Comparison of ENCODE assay signal across 20 mouse cellular contexts in genomic region chr9:122650862-122651261, GRCm38 (mm10).
"Had no signal": no experiment of that assay in that cellular context is flagged by ENCODE, and none has a peak within 500 bp of the region (broad histone marks: within the 10 kb centered on the region; RNA-seq: fewer than 3 reads in every experiment).

No protein-coding gene starts in this region.

- H3K27ac ChIP-seq: lung, embryonic 15.5 days; macrophage; midbrain, embryonic 13.5 days; midbrain, embryonic 15.5 days; neural tube, embryonic 12.5 days had no signal

- H3K27me3 ChIP-seq: lung, embryonic 15.5 days; midbrain, embryonic 15.5 days; neural tube, embryonic 12.5 days had no signal

- H3K36me3 ChIP-seq: lung, embryonic 15.5 days; midbrain, embryonic 13.5 days; midbrain, embryonic 15.5 days; neural tube, embryonic 12.5 days had no signal

- H3K4me3 ChIP-seq: lung, embryonic 15.5 days; megakaryocyte, embryonic 14.5 days; midbrain, embryonic 13.5 days; midbrain, embryonic 15.5 days; neural tube, embryonic 12.5 days had no signal

- H3K9ac ChIP-seq: liver, postnatal 0 days; lung, embryonic 15.5 days; midbrain, embryonic 13.5 days; midbrain, embryonic 15.5 days; neural tube, embryonic 12.5 days had no signal

- H3K4me1 ChIP-seq: lung, embryonic 15.5 days; neural tube, embryonic 12.5 days had no signal

- H3K9me3 ChIP-seq: lung, embryonic 15.5 days; megakaryocyte, embryonic 14.5 days; midbrain, embryonic 13.5 days; midbrain, embryonic 15.5 days; neural tube, embryonic 12.5 days had no signal

- ATAC-seq: liver, postnatal 0 days; lung, postnatal 0 days; midbrain, embryonic 13.5 days; midbrain, embryonic 15.5 days had no signal

- DNase-seq: liver, postnatal 0 days; lung, adult 2 months; lung, postnatal 14 days; lung, postnatal 36 days; retina, postnatal 1 day; right cerebral cortex, adult 18-20 months; right cerebral cortex, postnatal 25 days; right cerebral cortex, postnatal 4 days; spleen, adult 18-20 months; thymus, adult 2 months; thymus, postnatal 25 days; thymus, postnatal 4 days had no signal

- H3K4me2 ChIP-seq: lung, embryonic 15.5 days; midbrain, embryonic 11.5 days; midbrain, embryonic 13.5 days; midbrain, embryonic 15.5 days; neural tube, embryonic 12.5 days had no signal
